In the genomic region with DNA sequence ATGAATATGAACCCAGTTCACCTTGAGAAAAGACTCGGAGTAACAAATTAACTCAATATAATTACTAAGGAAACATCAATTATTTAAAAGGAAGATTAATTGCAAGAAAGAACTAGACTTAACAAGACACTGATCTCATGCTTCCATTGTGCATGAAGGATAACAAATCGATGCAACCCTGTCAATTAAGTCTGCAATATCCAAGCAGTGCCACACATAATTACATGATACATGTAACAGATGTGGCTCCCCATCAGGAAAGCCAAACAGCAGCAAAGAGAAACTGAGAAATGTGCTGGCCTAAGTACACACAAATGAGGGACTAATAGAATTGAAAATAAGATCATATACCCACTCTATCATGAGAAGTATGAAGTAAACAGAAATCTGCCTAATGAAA, we compare ENCODE assay signal across 16 mouse cellular contexts.
"Had no signal": no experiment of that assay in that cellular context is flagged by ENCODE, and none has a peak within 500 bp of the region (broad histone marks: within the 10 kb centered on the region; RNA-seq: fewer than 3 reads in every experiment).

No protein-coding gene starts in this region.

- H3K36me3 ChIP-seq: kidney, embryonic 15.5 days; liver, embryonic 13.5 days had no signal

- H3K9me3 ChIP-seq: kidney, embryonic 15.5 days; liver, embryonic 13.5 days had no signal

- ATAC-seq: midbrain, embryonic 16.5 days had no signal

- H3K4me2 ChIP-seq: kidney, embryonic 15.5 days; liver, embryonic 13.5 days; midbrain, embryonic 11.5 days had no signal

- H3K9ac ChIP-seq: kidney, embryonic 15.5 days; liver, embryonic 13.5 days had no signal

- H3K27ac ChIP-seq: kidney, embryonic 15.5 days; left cerebral cortex, adult 2 months; liver, embryonic 13.5 days had no signal

- H3K4me3 ChIP-seq: kidney, embryonic 15.5 days; left cerebral cortex, adult 2 months; liver, embryonic 13.5 days; myocyte had no signal

- DNase-seq: kidney, adult 11 months; kidney, adult 8-10 months; kidney, postnatal 10 days; kidney, postnatal 36 days; layer of hippocampus, postnatal 36 days; liver, embryonic 13.5 days; lung, adult 2 months; lung, postnatal 14 days; lung, postnatal 4 days; thymus, adult 2 months; thymus, postnatal 25 days had no signal

- H3K4me1 ChIP-seq: kidney, embryonic 15.5 days; liver, embryonic 13.5 days had no signal

- H3K27me3 ChIP-seq: kidney, embryonic 15.5 days; liver, embryonic 13.5 days had no signal
